Mouse (Mus musculus) midbrain, embryonic 14.5 days (tissue): ENCODE data around the gene Coa6. TPM values are rescaled to one million over a fixed set of nuclear protein-coding genes. Genes with fewer than 3 reads are reported as not detected.

Source experiments
- ATAC-seq: fragments of 200-750 bp; cut with Nextera tagmentation; 2 replicates; pipeline ENCODE4 v1.8.0; 2017; ENCODE audit warnings: moderate number of reproducible peaks, moderate library complexity; ENCODE audit not compliant: low FRiP score, low TSS enrichment
- DNase-seq: peaks from one replicate; pipeline ENCODE4 v3.0.0-alpha.2; 2015
- H3K27ac ChIP-seq: fragments of 300-500 bp; sonication (generic); replicated peaks from 2 replicates; pipeline ENCODE4 v1.5.1; 2014; ENCODE audit warnings: mild to moderate bottlenecking, low read depth, low read length, moderate library complexity
- H3K27me3 ChIP-seq: fragments of 300-500 bp; sonication (generic); 2 replicates; pipeline ENCODE4 v1.6.1; 2014; ENCODE audit warnings: low read length, control low read depth, mixed read lengths; ENCODE audit not compliant: control insufficient read depth, insufficient read depth
- H3K36me3 ChIP-seq: fragments of 300-500 bp; sonication (generic); 2 replicates; pipeline ENCODE4 v1.6.1; 2014; ENCODE audit warnings: low read length, control low read depth; ENCODE audit not compliant: control insufficient read depth, insufficient read depth
- H3K4me1 ChIP-seq: fragments of 300-500 bp; sonication (generic); 2 replicates; pipeline ENCODE4 v1.6.1; 2014; ENCODE audit warnings: mild to moderate bottlenecking, antibody characterized with exemption, low read length, control low read depth; ENCODE audit not compliant: control insufficient read depth, insufficient read depth
- H3K4me2 ChIP-seq: fragments of 300-500 bp; sonication (generic); 2 replicates; pipeline ENCODE4 v1.6.1; 2014; ENCODE audit warnings: mild to moderate bottlenecking, low read length, moderate library complexity
- H3K4me3 ChIP-seq: fragments of 300-500 bp; sonication (generic); replicated peaks from 2 replicates; pipeline ENCODE4 v1.5.1; 2014; ENCODE audit warnings: low read depth, low read length
- H3K9ac ChIP-seq: fragments of 300-500 bp; sonication (generic); replicated peaks from 2 replicates; pipeline ENCODE4 v1.6.1; 2014; ENCODE audit warnings: mild to moderate bottlenecking, low read length, moderate library complexity
- H3K9me3 ChIP-seq: fragments of 300-500 bp; sonication (generic); 2 replicates; pipeline ENCODE4 v1.6.1; 2016; ENCODE audit warnings: low read length, control low read depth, mixed read lengths; ENCODE audit not compliant: control insufficient read depth
- WGBS: fragments of 180-500 bp; shearing (Covaris S2); extraction: QIAGEN DNeasy Blood & Tissue Kit; methylation state at CpG from one replicate; pipeline ENCODE4 v1.1.7; 2014; 5-methylcytosine and 5-hydroxymethylcytosine counted together
- polyA plus RNA-seq: library from polyadenylated mRNA; unstranded; fragments of >200 nt; fragmentation: Nextera tagmentation; extraction: Ambion mirVana; gene quantifications from 2 replicates; pipeline ENCODE4 v1.2.1, GENCODE M21; 2014

Gene Coa6
- polyA plus RNA-seq, 1 experiment from 2014 or later: 41.4 TPM

DNA sequence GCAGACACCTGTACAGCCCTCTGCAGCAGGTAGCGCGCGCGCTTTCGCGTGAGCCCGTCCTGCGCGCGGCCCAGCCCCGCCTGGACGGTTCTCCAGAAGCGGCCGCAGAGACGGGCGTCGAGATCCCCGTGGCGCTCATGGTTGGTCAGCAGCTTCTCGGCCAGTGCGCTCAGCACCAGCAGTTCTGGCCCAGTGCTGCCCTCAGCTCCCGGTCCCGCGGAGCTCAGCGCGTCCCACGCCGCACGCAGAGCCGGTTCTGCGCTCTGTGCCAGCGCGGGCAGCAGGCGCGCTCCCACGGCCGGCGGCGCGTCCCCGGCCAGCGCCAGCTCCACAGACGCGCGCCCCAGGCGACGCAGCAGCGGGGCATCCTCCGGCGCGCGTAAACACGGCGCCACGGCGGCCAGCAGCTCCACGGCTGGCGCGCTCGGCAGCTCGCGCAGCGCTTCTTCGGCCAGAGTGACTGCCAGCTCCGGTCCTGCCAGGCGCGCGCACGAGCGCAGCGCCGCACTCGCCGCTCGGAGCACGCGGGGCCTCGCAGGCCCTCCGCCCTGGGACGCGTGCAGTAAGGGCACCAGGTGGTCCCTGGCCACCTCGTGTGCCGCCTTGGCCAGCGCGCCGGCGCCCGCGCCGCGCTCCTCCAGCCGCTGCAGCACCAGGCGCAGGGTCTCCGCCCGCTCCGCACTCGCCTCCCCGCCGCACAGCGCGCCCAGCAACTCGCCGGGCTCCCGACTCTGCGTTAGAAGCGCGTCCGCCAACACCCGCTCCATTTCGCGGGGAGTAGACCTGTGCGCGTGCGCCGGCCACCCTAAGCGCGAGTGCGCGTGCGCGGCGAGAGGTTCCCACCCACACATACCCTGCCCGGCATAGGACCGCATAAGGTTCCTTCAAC lies 52.2 kb downstream of the Coa6 start, which contains the start of gene Tarbp1:
Gene Tarbp1 (minus strand): TSS at position 767 of the 889 bp plus-strand sequence.
- H3K36me3 ChIP-seq: peaks cover 10% of the 10 kb centered on the region; the same call in 1 of the 2 replicates
- peak within 1 kb of the TSS; percentile 67 for H3K4me2 ChIP-seq
- H3K9ac ChIP-seq: peak within 1 kb of the TSS; percentile 66
- H3K27ac ChIP-seq: peak within 1 kb of the TSS; percentile 87
- ATAC-seq (peak; percentile 93), DNase-seq (peak; percentile 97)
- no peaks in the 10 kb centered on the region for H3K27me3 ChIP-seq
- H3K4me3 ChIP-seq: peak within 1 kb of the TSS; percentile 83
- no peaks in the 10 kb centered on the region for H3K9me3 ChIP-seq
- WGBS: under 1% methylated on average over 124 of the region's 124 CpGs
- peaks cover 14% of the 10 kb centered on the region for H3K4me1 ChIP-seq

Other genes with a start within 250 kb of the Coa6 start
- 1.1 TPM in 2 replicates for gene Slc35f3, start 124.0 kb upstream of the Coa6 start, polyA plus RNA-seq
- 2.2 and 2.5 TPM in 2 replicates for gene Tarbp1, start 52.5 kb downstream of the Coa6 start, polyA plus RNA-seq
- 7.8 and 9.8 TPM in 2 replicates for gene Irf2bp2, start 171.5 kb downstream of the Coa6 start, polyA plus RNA-seq